Mouse (Mus musculus) granulocyte monocyte progenitor cell, adult 5-6 weeks (primary cell): ENCODE measurements around the gene Dhrs3. TPM values are rescaled to one million over a fixed set of nuclear protein-coding genes. Genes with fewer than 3 reads are reported as not detected.
A peak's percentile ranks its signal among the peaks of the same experiment; 100 is the strongest.

Experiments used
- ATAC-seq: replicated peaks from 2 replicates; pipeline ENCODE4 v1.8.0; 2016; ENCODE audit warnings: mild to moderate bottlenecking, moderate TSS enrichment, inconsistent platforms; ENCODE audit not compliant: poor library complexity, severe bottlenecking
- total RNA-seq, 2 experiments: library from RNA; stranded (forward) in 1 of 2; stranded (reverse) in 1 of 2; fragments of 200-712, 200-1000 nt in 1 of 2; fragments of >200 nt in 1 of 2; fragmentation: Nextera tagmentation in 1 of 2; gene quantifications; 2 replicates each; pipeline ENCODE4 v1.2.3; 2014 to 2017

The Dhrs3 gene
- total RNA-seq (2014; fragmentation: Nextera tagmentation), result 30.0 and 33.7 TPM in 2 replicates
- 17.5 and 32.3 TPM in 2 replicates for total RNA-seq (2017)

GRCm38 (mm10) chr4:144892133-144892936, at the start of gene Dhrs3:
TSS of gene Dhrs3 (plus strand) at chr4:144892827.
- peak; percentile 53 for ATAC-seq

GRCm38 (mm10) chr4:144861756-144862505, 30.7 kb upstream of the Dhrs3 start:
- ATAC-seq, result no peak

- ATAC-seq, result no peak
Measured at GRCm38 (mm10) chr4:144867926-144868325, 24.7 kb upstream of the Dhrs3 start.

GRCm38 (mm10) chr4:144868584-144868983, 24.0 kb upstream of the Dhrs3 start:
- ATAC-seq, result no peak

GRCm38 (mm10) chr4:144872905-144873304, 19.7 kb upstream of the Dhrs3 start:
- peak; percentile 87 for ATAC-seq

GRCm38 (mm10) chr4:144875576-144876093, 17.0 kb upstream of the Dhrs3 start:
- no peak for ATAC-seq

GRCm38 (mm10) chr4:144879549-144879948, 13.1 kb upstream of the Dhrs3 start:
- no peak for ATAC-seq

GRCm38 (mm10) chr4:144881376-144881775, 11.3 kb upstream of the Dhrs3 start:
- ATAC-seq, result no peak

- ATAC-seq, result no peak
Measured at GRCm38 (mm10) chr4:144882881-144883331, 9.7 kb upstream of the Dhrs3 start.

GRCm38 (mm10) chr4:144886460-144886859, 6.2 kb upstream of the Dhrs3 start:
- no peak for ATAC-seq

- ATAC-seq, result no peak
Measured at GRCm38 (mm10) chr4:144888750-144889149, 3.9 kb upstream of the Dhrs3 start.

- ATAC-seq, result no peak
Measured at GRCm38 (mm10) chr4:144889505-144890301, 2.9 kb upstream of the Dhrs3 start.

GRCm38 (mm10) chr4:144890690-144891120, 1.9 kb upstream of the Dhrs3 start:
- peak; percentile 24 for ATAC-seq

- ATAC-seq, result peak; percentile 12
Measured at GRCm38 (mm10) chr4:144891121-144891711, 1.4 kb upstream of the Dhrs3 start.

- ATAC-seq, result no peak
Measured at GRCm38 (mm10) chr4:144891743-144892132, 889 bp upstream of the Dhrs3 start.

GRCm38 (mm10) chr4:144892937-144893272, 278 bp downstream of the Dhrs3 start:
- ATAC-seq, result no peak

- no peak for ATAC-seq
Measured at GRCm38 (mm10) chr4:144893561-144894486, 1.2 kb downstream of the Dhrs3 start.

GRCm38 (mm10) chr4:144894487-144895210, 2.0 kb downstream of the Dhrs3 start:
- ATAC-seq, result no peak
